Mouse (Mus musculus): ENCODE measurements around the gene Otx1. TPM values are rescaled to one million over a fixed set of nuclear protein-coding genes. Genes with fewer than 3 reads are reported as not detected.

Gene Otx1
- polyA plus RNA-seq, 1 experiment from 2014 or later = not detected

DNA sequence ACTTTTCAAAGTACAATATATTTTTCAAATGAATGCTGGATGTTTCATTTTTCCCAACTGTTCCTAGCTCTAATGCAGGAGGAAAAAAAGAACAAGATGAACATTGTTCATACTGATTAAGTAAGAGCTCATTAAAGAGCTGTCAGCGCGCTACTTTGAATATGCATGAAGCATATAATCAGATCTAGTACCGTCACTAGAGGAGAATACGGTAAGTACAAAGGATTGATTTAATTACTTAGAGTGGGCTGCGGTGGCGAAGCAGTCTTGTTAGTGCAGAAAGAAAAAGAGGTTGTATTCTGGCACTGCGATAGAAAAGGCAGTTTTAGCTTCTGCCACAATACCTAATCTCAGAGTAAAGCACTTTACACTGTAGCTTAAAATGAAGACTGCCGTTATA is 14.7 kb upstream of the Otx1 start:
- ATAC-seq (replicated peaks; ENCODE audit: low FRiP score, low read depth) (no peak), DNase-seq (ENCODE audit: low spot score) (no peak)
- Histone ChIP-seq H3K9ac (ENCODE audit: low read depth, low read length) (no peak overlapping the region), H3K27ac (no peak overlapping the region), H3K36me3 (ENCODE audit: insufficient read depth, low read length) (no peaks in the 10 kb centered on the region), H3K4me2 (ENCODE audit: low read length) (no peak overlapping the region), H3K9me3 (replicated peaks; ENCODE audit: low read length) (no peaks in the 10 kb centered on the region), H3K27me3 (ENCODE audit: insufficient read depth, low read length) (no peaks in the 10 kb centered on the region), H3K4me1 (replicated peaks; ENCODE audit: insufficient read depth, low read length) (no peaks in the 10 kb centered on the region), H3K4me3 (replicated peaks; ENCODE audit: low read depth, low read length) (no peak overlapping the region)
- WGBS = 60% methylated on average over 8 of the region's 8 CpGs
- no peak for TF ChIP-seq CTCF (IDR thresholded peaks at IDR 0.05; ENCODE audit: low read depth)

DNA sequence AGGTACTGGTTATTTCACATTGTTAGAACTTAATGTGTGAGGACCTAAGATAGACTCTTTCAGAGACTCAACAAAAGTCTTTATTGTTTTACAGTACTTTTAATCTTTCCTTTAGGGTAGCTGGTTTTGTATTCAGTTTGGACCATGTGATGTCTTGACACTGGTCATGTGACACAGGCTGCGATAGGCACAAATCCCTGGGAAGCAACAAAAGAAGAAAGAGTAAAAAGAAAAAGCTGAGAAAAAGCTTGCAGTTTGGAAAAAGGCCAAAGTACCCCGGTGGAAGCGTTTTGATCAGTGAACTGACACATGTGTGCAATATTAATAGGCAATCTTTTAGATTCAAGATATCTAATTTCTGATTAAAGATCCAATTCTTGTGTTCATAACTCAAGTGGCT is 13.6 kb upstream of the Otx1 start:
- DNase-seq (ENCODE audit: low spot score) (no peak), ATAC-seq (replicated peaks; ENCODE audit: low FRiP score, low read depth) (no peak)
- Histone ChIP-seq H3K36me3 (ENCODE audit: insufficient read depth, low read length) (no peaks in the 10 kb centered on the region), H3K4me1 (replicated peaks; ENCODE audit: insufficient read depth, low read length) (no peaks in the 10 kb centered on the region), H3K4me3 (replicated peaks; ENCODE audit: low read depth, low read length) (no peak overlapping the region), H3K9me3 (replicated peaks; ENCODE audit: low read length) (no peaks in the 10 kb centered on the region), H3K27ac (no peak overlapping the region), H3K27me3 (ENCODE audit: insufficient read depth, low read length) (no peaks in the 10 kb centered on the region), H3K9ac (ENCODE audit: low read depth, low read length) (no peak overlapping the region), H3K4me2 (ENCODE audit: low read length) (no peak overlapping the region)
- 79% methylated on average over 3 of the region's 3 CpGs for WGBS
- TF ChIP-seq CTCF (IDR thresholded peaks at IDR 0.05; ENCODE audit: low read depth) = no peak

GRCm38 (mm10) chr11:22008817-22009216 is 6.1 kb upstream of the Otx1 start:
- H3K4me1 ChIP-seq (replicated peaks; ENCODE audit: insufficient read depth, low read length) = peaks cover 4% of the 10 kb centered on the region; the same call in 1 of the 2 replicates
- H3K4me3 ChIP-seq (replicated peaks; ENCODE audit: low read depth, low read length) = no peak overlapping the region
- no peak for TF ChIP-seq CTCF (IDR thresholded peaks at IDR 0.05; ENCODE audit: low read depth)
- peaks cover 37% of the 10 kb centered on the region for H3K27me3 ChIP-seq (ENCODE audit: insufficient read depth, low read length)
- no peaks in the 10 kb centered on the region for H3K9me3 ChIP-seq (replicated peaks; ENCODE audit: low read length)
- no peak overlapping the region for H3K4me2 ChIP-seq (ENCODE audit: low read length)
- H3K36me3 ChIP-seq (ENCODE audit: insufficient read depth, low read length) = no peaks in the 10 kb centered on the region
- WGBS = 38% methylated on average over 2 of the region's 2 CpGs
- no peak for ATAC-seq (replicated peaks; ENCODE audit: low FRiP score, low read depth)
- no peak overlapping the region for H3K9ac ChIP-seq (ENCODE audit: low read depth, low read length)
- peak; percentile 35 for DNase-seq (ENCODE audit: low spot score)
- H3K27ac ChIP-seq = no peak overlapping the region

GRCm38 (mm10) chr11:22008129-22008596 is 5.5 kb upstream of the Otx1 start:
- H3K4me1 ChIP-seq (replicated peaks; ENCODE audit: insufficient read depth, low read length) = peaks cover 4% of the 10 kb centered on the region; the same call in 1 of the 2 replicates
- H3K4me3 ChIP-seq (replicated peaks; ENCODE audit: low read depth, low read length) = no peak overlapping the region; the same call in 1 of the 2 replicates
- H3K9me3 ChIP-seq (replicated peaks; ENCODE audit: low read length) = no peaks in the 10 kb centered on the region
- no peak for DNase-seq (ENCODE audit: low spot score)
- H3K27me3 ChIP-seq (ENCODE audit: insufficient read depth, low read length) = peaks cover 41% of the 10 kb centered on the region
- no peak for ATAC-seq (replicated peaks; ENCODE audit: low FRiP score, low read depth)
- no peak overlapping the region for H3K4me2 ChIP-seq (ENCODE audit: low read length)
- no peak overlapping the region for H3K9ac ChIP-seq (ENCODE audit: low read depth, low read length)
- no peaks in the 10 kb centered on the region for H3K36me3 ChIP-seq (ENCODE audit: insufficient read depth, low read length)
- no peak overlapping the region for H3K27ac ChIP-seq
- 13% methylated on average over 10 of the region's 10 CpGs for WGBS
- TF ChIP-seq CTCF (IDR thresholded peaks at IDR 0.05; ENCODE audit: low read depth) = no peak

- Histone ChIP-seq H3K36me3 (ENCODE audit: insufficient read depth, low read length) (no peaks in the 10 kb centered on the region), H3K9ac (ENCODE audit: low read depth, low read length) (no peak overlapping the region), H3K4me1 (replicated peaks; ENCODE audit: insufficient read depth, low read length) (peaks cover 4% of the 10 kb centered on the region; the same call in 1 of the 2 replicates), H3K27ac (no peak overlapping the region), H3K4me3 (replicated peaks; ENCODE audit: low read depth, low read length) (no peak overlapping the region; the same call in 1 of the 2 replicates), H3K9me3 (replicated peaks; ENCODE audit: low read length) (no peaks in the 10 kb centered on the region), H3K27me3 (ENCODE audit: insufficient read depth, low read length) (peaks cover 41% of the 10 kb centered on the region), H3K4me2 (ENCODE audit: low read length) (no peak overlapping the region)
- 10% methylated on average over 6 of the region's 6 CpGs for WGBS
- DNase-seq (ENCODE audit: low spot score) = no peak
- no peak for TF ChIP-seq CTCF (IDR thresholded peaks at IDR 0.05; ENCODE audit: low read depth)
- no peak for ATAC-seq (replicated peaks; ENCODE audit: low FRiP score, low read depth)
Measured at GRCm38 (mm10) chr11:22007781-22008110, 5.0 kb upstream of the Otx1 start.

GRCm38 (mm10) chr11:22007088-22007780 is 4.5 kb upstream of the Otx1 start:
- Histone ChIP-seq H3K4me2 (ENCODE audit: low read length) (no peak overlapping the region), H3K27me3 (ENCODE audit: insufficient read depth, low read length) (peaks cover 41% of the 10 kb centered on the region), H3K36me3 (ENCODE audit: insufficient read depth, low read length) (no peaks in the 10 kb centered on the region), H3K27ac (no peak overlapping the region), H3K9me3 (replicated peaks; ENCODE audit: low read length) (no peaks in the 10 kb centered on the region), H3K4me3 (replicated peaks; ENCODE audit: low read depth, low read length) (no peak overlapping the region; the same call in 1 of the 2 replicates), H3K4me1 (replicated peaks; ENCODE audit: insufficient read depth, low read length) (peaks cover 4% of the 10 kb centered on the region; the same call in 1 of the 2 replicates), H3K9ac (ENCODE audit: low read depth, low read length) (no peak overlapping the region)
- WGBS = 16% methylated on average over 20 of the region's 20 CpGs
- ATAC-seq (replicated peaks; ENCODE audit: low FRiP score, low read depth) (no peak), DNase-seq (ENCODE audit: low spot score) (peak; percentile 4)
- TF ChIP-seq CTCF (IDR thresholded peaks at IDR 0.05; ENCODE audit: low read depth) = no peak
